Mouse (Mus musculus) granulocyte monocyte progenitor cell, adult 5-6 weeks (primary cell): ENCODE measurements around the gene Dcp1b. TPM values are rescaled to one million over a fixed set of nuclear protein-coding genes. Genes with fewer than 3 reads are reported as not detected.

ENCODE experiments used
- ATAC-seq: replicated peaks from 2 replicates; pipeline ENCODE4 v1.8.0; 2016; ENCODE audit warnings: mild to moderate bottlenecking, moderate TSS enrichment, inconsistent platforms; ENCODE audit not compliant: poor library complexity, severe bottlenecking
- total RNA-seq, 2 experiments: library from RNA; stranded (forward) in 1 of 2; stranded (reverse) in 1 of 2; fragments of 200-712, 200-1000 nt in 1 of 2; fragments of >200 nt in 1 of 2; fragmentation: Nextera tagmentation in 1 of 2; gene quantifications; 2 replicates each; pipeline ENCODE4 v1.2.3; 2014 to 2017

Gene Dcp1b
- total RNA-seq (2014; fragmentation: Nextera tagmentation) (12.2 and 12.8 TPM in 2 replicates), total RNA-seq (2017) (8.6 and 10.3 TPM in 2 replicates)

DNA sequence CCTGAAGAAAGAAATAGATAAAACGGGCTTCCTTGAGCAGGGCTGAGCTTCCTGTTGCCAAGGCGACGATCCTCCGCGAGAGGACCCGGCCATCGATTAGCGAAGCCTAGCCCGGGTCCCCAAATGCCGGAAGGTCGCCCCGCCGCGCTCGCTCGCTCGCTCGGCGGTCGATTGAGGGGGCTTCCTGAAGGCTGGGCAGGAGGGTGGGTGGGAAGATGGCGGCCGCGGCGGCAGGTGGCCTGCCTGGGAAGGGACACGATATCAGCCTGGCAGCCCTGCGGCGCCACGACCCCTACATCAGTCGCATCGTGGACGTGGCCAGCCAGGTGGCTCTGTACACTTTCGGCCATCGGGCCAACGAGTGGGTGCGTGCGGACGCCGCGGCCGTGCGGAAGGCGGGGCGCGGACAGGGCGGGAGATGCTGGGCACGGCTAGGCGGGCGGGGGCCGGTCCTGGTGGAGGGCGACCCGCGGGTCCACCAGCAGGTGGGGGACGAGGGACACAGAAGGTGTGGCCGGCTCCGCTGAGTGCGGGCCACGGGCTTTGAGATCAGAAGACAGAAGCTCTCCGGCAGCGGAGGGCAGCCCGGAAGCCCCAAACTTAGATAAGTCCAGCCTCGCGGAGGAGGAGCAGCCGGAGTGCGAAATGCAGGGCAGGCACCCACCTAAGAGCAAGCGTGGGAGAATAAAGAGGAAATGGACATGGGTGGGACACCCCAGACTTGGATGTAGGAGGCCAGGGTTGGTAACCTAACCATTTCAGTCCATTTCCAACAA, at the start of gene Dcp1b:
Gene Dcp1b, plus strand, starts transcription at position 176 of the 776 bp plus-strand sequence.
- ATAC-seq = peak; percentile 93

DNA sequence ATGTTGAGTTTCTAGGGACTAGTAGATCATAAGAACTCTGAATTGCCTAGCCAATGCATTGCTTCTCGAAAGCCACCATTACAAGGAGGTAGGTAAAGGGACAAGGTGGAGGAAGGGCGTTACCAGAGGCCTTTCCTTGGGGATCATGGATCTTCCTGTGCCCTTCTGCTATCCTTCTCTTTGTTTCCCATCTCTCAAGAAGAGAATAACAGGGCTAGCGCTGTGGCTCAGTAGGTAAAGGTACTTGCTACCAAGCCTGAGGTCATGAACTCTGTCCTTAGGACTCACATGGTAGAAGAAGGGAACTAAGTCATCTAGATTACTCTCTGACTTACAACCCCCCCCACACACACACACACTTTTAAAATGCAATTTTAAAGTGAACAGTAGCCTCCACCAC, 48.1 kb upstream of the Dcp1b start:
- ATAC-seq = no peak

DNA sequence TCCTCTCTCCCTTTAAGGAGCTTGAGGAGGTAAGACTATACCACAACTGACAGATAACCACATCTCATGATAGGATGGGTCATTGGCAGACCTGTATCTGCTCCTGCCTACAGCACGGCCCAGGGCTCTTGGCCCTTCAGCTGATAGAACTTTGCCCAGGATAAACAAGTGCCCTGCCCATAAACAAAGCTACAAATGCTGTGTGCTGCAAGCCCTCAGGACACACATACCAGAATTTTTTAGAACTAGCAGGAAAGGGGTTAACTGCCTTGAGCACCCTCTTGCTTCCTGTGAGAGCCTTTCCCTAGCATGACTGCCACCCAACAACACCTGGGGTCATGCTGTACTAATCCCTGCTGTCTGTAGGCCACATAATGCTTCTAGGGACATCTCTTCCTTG, 47.0 kb upstream of the Dcp1b start:
- ATAC-seq = no peak

DNA sequence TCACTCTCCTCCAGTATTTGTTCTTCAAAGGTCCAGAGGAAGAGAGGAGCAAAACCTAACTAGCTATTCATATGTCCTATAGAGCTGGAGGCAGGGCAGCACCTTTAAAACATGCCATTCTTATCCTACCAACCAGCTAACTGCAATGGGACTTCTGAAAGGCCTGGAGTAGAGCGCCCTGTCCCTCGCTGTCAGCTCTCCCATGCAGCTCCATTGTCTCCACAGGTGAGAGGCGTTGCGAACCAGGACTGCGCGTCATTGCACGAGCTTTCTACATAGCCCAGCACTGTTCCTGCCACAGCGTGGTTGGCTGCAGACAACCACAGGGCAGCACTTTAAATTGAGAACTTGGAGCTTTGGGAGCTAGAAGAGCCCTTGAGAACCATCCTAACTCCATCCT, 46.5 kb upstream of the Dcp1b start:
- ATAC-seq = no peak

DNA sequence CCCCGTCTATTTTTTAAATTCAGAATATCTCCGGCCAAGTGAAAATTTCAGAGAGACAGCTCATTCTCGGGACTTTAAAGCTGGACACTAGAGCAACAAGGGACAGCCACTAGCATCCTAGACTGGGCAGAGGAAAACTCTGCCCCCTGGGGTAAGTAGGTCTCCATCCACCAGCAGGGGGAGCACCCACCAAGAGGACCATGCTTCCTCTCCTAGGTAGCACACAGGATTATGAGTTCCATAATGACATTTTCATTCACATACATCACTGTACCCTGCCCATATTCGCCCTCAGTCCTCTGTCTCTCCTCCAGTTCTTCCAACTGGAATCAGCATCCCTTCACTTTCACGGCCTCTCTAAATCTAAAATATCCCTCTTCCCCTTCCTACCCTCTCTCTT, 45.4 kb upstream of the Dcp1b start:
- peak; percentile 63 for ATAC-seq

DNA sequence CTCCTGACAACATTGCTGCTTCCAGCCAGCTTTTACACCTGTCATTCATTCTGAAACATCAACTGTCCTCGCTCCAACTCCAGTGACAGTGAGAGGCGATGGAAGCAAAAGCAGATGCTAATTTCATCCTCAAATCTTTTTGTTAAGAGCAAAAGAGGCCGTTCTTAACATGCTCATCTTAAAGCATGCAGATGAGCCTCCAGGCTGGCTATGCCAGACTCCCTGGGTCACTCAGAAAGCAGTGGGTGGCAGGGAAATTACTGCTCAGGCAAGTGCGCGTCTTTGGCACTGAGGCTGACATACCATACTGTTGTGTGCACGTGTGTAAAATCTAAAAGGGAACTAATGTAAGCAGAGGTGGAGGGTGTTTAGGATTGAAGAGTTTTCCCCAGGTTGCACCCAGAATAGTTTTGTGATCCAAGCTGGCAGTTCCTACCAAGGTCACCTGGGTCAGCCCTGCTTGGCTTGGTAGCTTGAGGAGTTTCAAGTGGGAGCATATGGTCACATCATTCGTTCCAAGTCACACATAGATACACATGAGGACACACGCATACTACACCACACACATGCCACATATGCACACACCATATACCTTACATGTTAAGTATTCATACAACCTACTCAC, 42.8 kb upstream of the Dcp1b start:
- ATAC-seq = no peak

DNA sequence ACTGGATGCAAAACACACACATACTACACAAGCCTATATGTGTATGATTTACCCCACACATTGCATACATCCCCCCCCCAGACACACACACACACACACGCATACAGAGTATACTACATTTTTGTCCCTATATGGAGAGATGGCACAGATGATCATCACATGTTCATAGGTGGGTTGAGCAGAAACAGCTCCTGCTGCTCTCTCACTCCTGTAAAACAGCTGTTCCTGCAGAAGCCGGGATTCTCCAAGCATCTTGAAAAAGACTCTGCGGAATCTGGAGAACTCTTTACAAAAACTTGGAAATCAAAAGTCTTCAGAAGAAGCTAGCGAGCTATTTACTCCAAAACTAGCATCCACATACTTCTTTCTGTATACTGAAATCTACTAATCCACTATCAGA, 42.2 kb upstream of the Dcp1b start:
- ATAC-seq = no peak

DNA sequence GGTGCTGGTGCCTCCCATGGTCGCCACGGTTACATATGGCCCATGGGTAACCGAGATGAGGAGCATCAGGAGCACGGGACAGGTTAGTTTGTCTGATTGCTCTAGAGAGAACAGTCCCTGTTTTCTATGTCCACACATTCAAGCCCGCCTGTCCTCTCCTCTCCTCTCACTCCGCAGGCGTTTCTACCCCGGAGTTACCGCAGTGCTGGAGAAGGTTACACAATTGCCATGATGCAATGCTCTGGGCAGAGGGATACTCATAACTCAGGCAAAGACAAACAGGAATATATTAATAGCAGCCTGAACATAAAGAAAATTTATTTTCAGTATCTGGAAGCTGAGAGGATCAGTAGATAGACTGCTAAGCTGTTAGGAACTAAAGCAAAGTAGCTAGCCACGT, 37.3 kb upstream of the Dcp1b start:
- ATAC-seq = peak; percentile 50

DNA sequence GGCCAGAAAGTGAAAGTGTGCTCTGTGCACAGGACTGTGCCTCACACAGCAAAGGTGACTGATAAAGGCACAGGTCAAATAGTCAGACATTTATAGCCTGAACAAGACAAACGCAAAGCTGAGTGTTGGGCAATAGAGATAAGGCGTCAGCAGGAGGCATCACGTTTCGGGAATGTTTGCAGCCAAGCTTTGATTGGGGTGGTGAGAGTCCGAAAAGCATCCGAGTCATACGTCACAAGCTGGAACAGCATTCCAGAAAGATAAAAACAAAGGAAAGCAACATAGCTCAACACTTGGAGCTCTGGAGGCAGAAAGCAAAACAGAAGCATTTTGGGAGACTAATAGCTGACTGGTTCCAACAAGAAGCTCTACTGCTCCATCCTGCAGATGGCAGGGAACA, 35.5 kb upstream of the Dcp1b start:
- no peak for ATAC-seq

DNA sequence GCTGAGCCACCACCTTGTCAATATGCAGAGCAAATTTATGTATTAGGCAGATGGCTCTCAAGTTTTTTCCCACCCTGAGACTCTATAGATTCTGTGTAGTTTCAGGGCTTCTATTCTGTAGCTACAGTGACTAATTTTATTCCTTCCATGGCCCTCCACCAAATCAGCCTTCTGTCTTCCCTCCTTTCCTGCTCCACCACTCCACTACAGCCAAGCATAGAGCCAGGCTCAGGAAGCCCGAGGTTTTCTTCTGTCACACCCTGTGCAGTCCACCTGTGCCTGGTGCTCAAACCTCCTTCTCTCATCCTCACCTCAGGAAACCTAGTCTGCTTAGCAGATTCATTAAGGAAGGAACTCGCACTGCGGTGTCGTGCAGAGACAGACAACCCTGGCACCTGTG, 29.9 kb upstream of the Dcp1b start:
- ATAC-seq = no peak

DNA sequence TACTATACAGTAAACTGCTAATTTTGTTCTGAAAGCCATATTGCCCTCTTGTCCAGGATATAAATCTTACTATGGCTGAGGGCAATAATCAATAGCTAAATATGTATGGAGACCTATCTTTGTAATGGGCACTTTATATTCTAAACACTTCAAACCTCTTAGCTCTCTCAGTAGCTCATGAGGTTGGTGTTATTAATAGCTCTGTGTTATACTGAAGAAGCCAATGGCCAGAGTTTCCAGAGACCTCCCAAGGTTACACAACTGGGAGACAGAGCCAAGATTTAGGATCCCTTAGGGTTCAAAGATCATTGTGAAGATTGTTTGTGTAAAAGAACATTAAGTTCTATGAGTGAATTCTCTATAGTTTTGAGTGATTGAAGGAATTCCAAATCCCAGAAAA, 9.4 kb upstream of the Dcp1b start:
- ATAC-seq = no peak

DNA sequence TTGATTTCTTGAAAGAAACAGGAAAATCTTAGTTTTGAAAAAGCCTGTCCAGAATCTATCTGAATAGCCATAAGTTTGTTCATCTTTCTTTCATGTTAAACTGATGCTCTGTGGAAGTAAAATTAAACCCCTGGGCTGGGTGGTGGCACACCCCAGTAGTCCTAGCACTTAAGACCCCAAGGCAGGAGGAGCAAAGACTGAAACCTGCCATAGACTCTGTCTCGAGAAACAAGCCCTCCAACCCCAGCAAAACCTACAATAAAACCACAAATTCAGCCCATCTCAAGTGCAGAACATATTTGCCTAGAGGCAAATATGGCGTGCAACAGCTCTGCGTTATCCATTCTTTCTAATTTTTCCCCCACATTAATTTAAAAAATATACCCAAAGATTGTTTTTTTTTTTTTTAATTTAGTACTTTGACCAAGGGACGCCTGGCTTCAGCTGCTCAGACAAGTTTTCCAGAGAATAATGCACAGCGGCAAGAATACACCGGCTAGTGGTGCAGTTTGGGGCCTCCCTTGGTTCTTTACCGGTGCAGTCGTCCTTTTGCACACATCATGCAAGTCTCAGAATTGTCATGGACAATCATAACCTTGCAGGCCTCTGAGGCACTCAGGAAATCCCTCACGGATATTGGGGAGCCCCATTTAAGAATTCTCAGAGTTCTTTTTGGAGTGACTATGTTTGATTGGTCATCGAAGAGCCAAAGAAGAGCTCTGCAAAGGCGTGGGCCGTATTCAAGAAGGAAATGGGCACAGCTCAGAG, 562 bp upstream of the Dcp1b start:
- no peak for ATAC-seq

DNA sequence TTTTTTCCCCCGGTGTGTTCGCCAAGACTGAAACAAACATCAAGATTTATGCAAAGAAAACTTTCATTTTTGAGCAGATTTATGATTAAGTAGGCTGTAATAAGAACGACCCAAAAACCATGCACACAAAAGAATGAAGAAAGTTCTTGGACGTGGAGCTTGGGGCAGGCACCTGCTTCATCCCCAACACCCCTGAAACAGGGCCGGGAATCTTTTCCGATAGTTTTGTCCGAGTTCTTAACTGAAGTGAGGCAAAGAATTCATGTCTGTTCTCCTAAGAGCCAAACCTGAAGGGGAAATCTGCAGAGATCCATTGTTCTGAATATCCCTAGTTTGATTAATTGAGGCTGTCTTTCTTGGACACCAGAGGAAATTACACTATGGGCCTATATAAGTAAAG, 1.1 kb downstream of the Dcp1b start:
- ATAC-seq = no peak

DNA sequence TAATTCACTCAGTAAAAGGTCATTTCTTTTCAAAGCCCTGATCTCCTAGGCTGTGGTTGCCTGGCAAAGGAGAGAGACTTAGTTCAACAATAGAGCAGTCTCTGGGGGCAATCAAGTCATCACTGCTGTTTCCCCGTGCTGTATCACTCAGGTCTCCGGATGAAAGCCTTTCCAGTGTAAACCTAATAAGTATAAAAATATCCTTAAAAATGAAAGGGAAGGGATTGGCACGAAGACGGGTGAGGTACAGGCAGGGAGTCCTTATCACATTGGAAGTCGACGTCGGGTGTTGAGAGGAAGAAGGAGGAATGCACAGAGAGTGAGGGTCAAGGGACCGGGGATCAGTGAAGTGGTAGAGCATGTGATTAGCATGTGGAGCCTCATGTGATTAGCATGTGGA, 2.0 kb downstream of the Dcp1b start:
- no peak for ATAC-seq

DNA sequence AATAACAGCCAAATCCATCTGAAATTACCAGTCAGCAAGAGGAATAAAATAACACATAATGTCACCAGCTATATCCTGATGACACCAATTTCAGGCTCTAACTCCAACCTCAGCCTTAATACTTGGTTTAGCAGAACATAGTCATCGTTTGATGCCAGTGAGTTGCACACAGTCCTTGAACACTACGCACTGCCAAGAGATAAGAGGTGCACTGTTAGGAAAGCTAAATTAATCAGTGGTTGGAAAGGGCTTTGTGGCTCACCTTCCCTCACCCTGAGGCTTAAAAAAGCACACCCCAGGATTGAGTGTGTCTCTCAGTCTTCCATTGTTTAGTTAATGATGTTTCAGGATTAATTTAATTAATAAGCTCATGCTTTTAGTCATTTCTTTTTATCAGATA, 5.1 kb downstream of the Dcp1b start:
- ATAC-seq = no peak

DNA sequence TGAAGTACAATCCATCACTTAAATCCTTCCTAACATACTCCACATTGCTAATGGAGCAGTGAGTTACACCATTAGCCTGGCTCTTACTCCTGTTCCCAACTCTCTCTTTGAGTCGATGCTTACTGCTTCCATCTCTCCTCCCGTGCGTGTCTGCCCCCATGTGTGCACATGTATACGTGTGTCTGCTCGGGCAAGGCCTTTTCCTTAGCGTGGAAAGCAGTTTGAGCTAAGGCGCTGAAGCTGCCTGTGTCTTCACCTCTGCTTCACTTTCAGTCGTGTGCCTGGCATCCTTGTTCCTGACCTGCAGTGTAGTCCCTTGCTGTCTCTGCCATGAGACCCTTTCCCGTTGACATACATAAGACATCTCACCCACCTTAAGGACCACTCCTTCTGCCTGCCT, 7.2 kb downstream of the Dcp1b start:
- ATAC-seq = no peak

DNA sequence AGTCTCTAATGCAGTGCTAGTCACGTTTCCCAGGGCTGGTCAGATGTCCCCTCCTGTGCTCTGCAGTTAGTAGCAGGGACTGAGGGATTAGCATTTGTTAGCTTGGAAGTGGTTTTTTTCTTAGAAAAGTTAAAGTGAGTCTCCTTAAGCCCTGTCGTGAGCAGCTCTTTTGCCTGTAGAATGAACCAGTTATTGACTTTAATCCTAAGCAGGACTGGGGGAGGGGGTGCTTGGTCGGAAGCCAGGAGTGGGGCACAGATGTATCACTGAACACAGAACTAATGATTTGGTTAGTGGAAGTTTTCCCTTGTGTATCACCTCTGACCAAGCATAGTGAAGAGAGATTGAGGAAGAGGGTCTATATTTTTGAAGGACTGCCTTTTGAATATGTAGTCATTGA, 8.7 kb downstream of the Dcp1b start:
- no peak for ATAC-seq

DNA sequence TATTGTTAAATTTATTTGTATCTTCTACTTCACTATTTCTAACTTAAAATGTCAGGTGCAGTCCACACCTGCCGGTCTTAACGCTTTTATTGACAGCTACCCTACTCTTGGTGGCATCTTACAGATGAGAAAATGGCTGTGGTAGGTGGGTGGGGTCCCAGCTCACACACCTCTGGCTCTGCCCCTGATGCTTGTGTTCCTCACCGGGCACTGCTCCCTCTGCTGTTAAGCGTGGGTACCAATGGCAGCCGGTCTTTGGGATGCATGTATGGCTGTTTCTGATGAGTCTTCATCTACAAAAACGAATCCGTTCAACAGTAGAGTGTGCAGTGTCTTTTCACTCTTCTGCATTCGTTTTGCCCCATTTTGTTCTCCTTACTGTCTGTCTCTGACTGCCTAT, 11.6 kb downstream of the Dcp1b start:
- no peak for ATAC-seq

DNA sequence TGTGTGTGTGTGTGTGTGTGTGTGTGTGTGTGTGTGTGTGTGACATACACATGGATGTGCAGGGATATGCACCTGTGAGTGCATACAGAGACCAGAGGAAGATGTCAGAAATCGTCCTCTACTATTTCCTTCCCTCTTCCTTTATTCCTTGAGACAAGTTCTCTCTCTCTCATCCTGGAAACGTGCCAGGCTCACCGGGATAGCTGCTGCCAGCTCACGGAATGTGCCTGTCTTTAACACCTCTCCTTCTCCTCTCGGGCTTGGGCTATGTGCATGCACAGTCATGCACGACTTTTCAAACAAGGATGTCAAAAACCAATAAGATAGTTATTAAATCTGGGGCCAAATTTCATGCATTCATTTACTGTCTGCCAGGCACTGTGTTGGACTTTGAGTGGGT, 12.6 kb downstream of the Dcp1b start:
- ATAC-seq = no peak

DNA sequence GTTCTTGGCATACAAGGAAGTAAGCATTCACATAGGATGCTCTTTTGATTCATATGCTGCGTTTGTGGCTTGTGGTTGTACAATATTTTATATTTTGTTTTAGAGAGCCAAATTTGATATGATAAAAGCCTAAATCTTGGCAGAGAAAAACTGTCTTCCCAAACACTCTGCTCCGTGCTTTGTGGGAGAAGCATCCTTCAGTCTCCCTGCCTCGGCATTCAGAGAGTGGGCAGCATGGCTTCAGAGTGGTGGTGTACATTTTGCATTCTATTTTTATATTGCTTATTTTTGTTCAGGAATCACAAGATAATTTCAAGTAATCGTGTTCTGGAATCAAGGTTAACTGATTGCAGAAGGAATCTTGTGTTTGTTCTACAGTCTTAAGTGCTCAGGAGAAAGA, 16.4 kb downstream of the Dcp1b start:
- no peak for ATAC-seq

DNA sequence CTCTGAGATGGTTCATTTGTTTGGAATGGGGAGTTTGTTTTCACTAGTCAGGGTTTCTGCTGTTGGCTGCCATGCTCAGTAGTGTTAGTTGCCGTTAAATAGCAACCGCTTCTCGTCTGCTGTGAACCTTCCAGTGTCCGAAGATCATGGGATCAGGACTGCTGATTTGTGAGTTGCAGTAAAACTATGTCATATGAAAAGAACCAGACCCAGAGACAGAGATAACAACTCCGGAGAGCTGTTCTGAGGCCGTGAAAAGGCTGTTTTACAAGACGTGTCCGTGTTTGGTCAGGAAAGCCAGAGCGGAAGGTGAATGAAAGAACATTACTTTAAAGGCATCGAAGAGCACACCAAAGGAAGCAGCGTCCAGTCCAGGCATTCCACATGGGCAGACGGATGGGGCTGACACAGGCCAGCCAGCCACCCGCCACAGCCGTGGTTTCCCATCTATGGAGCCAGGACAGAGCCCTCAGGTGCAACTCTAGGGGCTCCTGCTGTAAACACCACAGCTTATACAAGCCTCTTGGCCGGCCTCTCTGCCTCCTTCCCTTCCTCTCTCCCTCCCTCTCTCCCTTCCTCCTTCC, 18.6 kb downstream of the Dcp1b start:
- ATAC-seq = no peak
